Mouse (Mus musculus): ENCODE data around the gene E030030I06Rik.
A peak's percentile ranks its signal among the peaks of the same experiment; 100 is the strongest.
"Not testable (repeated sequence)": the region's sequence is repeated elsewhere in the genome, so short reads cannot be mapped to it uniquely, and the experiment has no call there.

Gene E030030I06Rik

GRCm38 (mm10) chr10:22151863-22152640 lies 3.0 kb upstream of the E030030I06Rik start:
- not testable (repeated sequence) for DNase-seq

- not testable (repeated sequence) for DNase-seq
These were observed 2.2 kb upstream of the E030030I06Rik start for GRCm38 (mm10) chr10:22151056-22151862.

DNA sequence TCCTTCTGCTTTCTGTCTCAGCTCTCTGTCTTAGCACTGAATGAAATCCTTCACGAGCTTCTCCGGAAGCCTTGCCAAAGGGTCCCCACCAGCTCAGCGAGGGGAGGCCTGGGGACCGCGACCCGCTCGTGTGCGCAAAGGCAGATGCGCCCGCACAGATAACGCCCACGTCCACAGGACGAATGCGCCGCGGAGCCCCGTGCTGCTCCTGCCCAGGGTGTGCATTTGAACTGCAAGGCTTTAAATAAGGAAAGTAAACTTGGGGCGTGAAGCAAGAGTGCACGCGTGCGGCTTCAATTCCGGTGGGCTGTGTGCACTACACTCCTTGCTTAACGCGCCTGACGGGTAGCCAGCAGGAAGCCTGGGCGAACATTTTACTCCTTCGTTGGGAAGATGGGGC lies 1.5 kb upstream of the E030030I06Rik start:
- DNase-seq, result no peak

- DNase-seq, result no peak
These were observed 808 bp upstream of the E030030I06Rik start for GRCm38 (mm10) chr10:22149691-22150465.

GRCm38 (mm10) chr10:22148441-22149072 lies 513 bp downstream of the E030030I06Rik start:
- DNase-seq, result no peak

DNA sequence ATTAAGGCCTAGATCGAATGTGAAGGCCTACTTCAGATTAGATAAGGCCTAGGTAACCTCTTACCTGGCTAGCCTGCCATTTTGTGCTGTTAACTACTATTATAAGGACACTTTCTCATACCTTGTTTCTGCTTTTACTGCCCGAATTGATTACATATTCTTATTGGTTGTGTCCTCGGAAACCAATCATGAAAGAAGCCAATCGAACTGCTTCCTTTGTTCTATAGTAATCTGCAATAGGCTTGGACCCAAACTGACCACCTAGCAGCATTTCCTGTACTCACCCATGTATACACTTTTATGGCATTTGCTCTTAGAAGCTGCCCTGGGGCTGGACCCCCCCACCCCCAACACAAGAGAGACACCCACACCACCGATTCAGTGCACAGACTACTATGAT lies 6.1 kb downstream of the E030030I06Rik start:
- DNase-seq, result no peak

DNA sequence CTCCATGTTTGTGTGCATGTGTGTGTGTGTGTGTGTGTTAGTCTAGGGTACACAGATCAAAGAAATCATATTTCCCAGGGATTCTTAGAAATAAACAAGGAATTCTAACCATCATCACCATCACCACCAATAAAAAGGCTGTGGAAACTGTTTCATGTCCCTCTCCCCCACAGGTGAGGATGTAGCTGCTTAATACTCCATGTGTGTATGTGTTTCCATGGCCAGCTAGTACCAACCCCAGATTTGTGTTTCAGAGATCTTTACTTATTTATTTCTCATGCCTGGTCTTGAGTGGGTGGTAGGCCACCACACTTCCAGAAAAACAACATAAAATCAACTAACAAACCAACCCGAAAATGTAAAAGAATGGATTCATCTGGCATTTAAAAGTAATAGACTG lies 6.9 kb downstream of the E030030I06Rik start:
- not testable (repeated sequence) for DNase-seq

DNA sequence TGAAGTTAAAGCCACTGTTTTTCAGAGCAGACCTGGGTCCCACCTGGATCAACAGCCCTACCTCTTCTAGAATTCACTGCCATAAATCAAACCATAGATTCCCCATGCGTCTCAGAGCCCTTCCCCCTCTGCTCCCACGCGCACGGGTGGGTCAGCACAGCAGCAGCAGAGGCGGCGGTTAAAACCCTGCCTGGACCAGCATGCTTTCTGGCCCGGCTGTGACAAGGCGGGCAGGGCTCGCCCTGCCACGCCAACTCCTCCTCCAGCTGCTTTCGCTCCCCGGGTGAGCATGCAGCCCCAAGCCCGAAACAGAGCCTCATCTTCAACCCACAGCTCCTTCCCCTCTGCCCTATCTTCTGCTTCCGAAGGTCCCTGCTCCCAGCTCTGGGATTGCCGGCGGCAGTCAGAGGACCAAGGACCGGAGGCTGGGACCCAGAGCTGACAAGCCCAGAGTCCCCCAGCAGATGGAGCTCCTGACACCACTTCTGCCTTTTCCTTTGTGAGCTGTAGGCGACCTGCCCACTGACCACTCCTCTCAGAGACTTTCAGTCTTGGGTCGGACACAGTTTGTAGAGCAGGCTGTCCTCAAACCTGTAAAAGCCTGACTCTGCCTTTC lies 8.3 kb downstream of the E030030I06Rik start:
- peak; percentile 24 for DNase-seq

- no peak for DNase-seq
These were observed 74.5 kb downstream of the E030030I06Rik start for GRCm38 (mm10) chr10:22074531-22074930.

GRCm38 (mm10) chr10:22072739-22073138 lies 76.3 kb downstream of the E030030I06Rik start:
- DNase-seq, result no peak

- no peak for DNase-seq
These were observed 78.5 kb downstream of the E030030I06Rik start for GRCm38 (mm10) chr10:22070576-22070975.

DNA sequence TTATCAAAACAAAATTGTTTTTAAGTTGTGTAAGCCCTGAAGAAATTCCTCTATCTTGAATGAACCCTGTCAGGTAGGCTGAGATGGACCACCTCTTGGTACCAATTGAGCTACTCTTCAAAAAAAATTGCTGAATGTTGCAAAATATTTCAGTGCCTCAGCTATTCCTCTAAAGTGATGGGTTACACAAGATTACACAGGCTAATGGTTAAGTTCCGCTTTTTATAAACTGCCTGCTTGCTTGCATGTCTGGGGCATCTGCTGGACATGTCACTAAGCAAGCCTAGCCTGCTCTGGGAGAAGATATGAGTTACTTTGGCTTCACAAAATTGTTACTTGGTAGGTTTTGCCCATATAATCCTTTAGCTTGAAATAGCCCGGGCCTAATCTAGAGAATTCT lies 78.9 kb downstream of the E030030I06Rik start:
- no peak for DNase-seq

- not testable (repeated sequence) for DNase-seq
These were observed 81.1 kb downstream of the E030030I06Rik start, which contains the start of gene 4930444G20Rik for GRCm38 (mm10) chr10:22067979-22068378. 4930444G20Rik (minus strand) TSS chr10:22068079.

All from cerebellum, adult 11 months (tissue).